In the genomic region with DNA sequence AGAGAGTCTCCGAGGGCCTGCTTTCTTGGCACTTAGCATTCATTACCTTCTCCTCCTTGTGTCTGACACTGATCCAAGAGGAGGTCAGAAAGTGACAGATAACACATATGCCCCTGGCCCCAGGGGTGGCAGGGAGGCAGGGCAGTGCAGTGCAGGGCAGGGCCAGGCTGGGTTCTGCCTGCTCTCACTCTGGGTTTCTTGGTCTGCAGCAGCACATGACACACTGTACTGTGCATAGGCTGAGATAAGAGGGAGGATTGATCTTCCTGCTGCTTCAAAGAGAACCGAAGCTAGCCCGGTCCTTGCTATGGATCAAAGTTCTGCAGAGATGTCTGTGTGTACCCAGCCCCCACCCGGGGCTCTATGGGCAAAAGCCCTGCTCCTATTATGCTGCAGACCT, we compare ENCODE assay signal across 35 mouse cellular contexts. TPM values are rescaled to one million over a fixed set of nuclear protein-coding genes. Genes with fewer than 3 reads are reported as not detected.
DNase-seq lines count a peak whose midpoint lies in the region; ATAC-seq and TF ChIP-seq lines count a peak whose summit lies in the region.
"Had no signal": no experiment of that assay in that cellular context is flagged by ENCODE, and none has a peak within 500 bp of the region (broad histone marks: within the 10 kb centered on the region; RNA-seq: fewer than 3 reads in every experiment).

No protein-coding gene starts in this region.

- no peak overlapping the region for H3K4me3 ChIP-seq in midbrain, embryonic 10.5 days
- no peak overlapping the region for H3K4me3 ChIP-seq in midbrain, postnatal 0 days (ENCODE audit: low read depth, low read length)
- no peak overlapping the region for H3K4me3 ChIP-seq in intestine, embryonic 16.5 days (ENCODE audit: low read length)
- no peak overlapping the region for H3K4me3 ChIP-seq in midbrain, embryonic 16.5 days (ENCODE audit: low read depth, low read length)
- H3K4me3 ChIP-seq: erythroblast, embryonic 14.5 days; hindbrain, embryonic 13.5 days; layer of hippocampus, adult 2 months; neural tube, embryonic 15.5 days had no signal

- no peaks in the 10 kb centered on the region for H3K36me3 ChIP-seq in midbrain, embryonic 10.5 days
- H3K36me3 ChIP-seq in midbrain, postnatal 0 days (ENCODE audit: insufficient read depth, low read length), result no peaks in the 10 kb centered on the region
- no peaks in the 10 kb centered on the region for H3K36me3 ChIP-seq in intestine, embryonic 16.5 days (ENCODE audit: control insufficient read depth, insufficient read depth, low read length)
- no peaks in the 10 kb centered on the region for H3K36me3 ChIP-seq in midbrain, embryonic 16.5 days (ENCODE audit: control insufficient read depth, insufficient read depth, low read length)
- H3K36me3 ChIP-seq: G1E; hindbrain, embryonic 13.5 days; neural tube, embryonic 15.5 days had no signal

- DNase-seq in embryo, embryonic 9.5 days (ENCODE audit: extremely low spot score), result peak; percentile 2
- no peak for DNase-seq in embryo, embryonic 10 days (ENCODE audit: low spot score)
- DNase-seq in midbrain, embryonic 10.5 days (ENCODE audit: low spot score), result no peak
- no peak for DNase-seq in midbrain, postnatal 0 days (ENCODE audit: low spot score)
- DNase-seq in left cerebral cortex, postnatal 25 days (ENCODE audit: low spot score in 2 of 2), result no peak
- DNase-seq: adrenal gland, postnatal 14 days; cerebellum, adult 11-12 months; cerebellum, adult 9-11 months; forebrain, postnatal 0 days; heart, postnatal 4 days; kidney, adult 2 months; kidney, postnatal 36 days; layer of hippocampus, postnatal 36 days; lung, adult 18-20 months; retina, postnatal 1 day; right cerebral cortex, postnatal 14 days; thymus, postnatal 36 days had no signal

- H3K27ac ChIP-seq in midbrain, embryonic 10.5 days (replicated peaks), result 0 out of 2 replicates have a peak overlapping the region, but pooled peaks have one; percentile 10
- no peak overlapping the region for H3K27ac ChIP-seq in midbrain, postnatal 0 days (ENCODE audit: low read depth, low read length)
- H3K27ac ChIP-seq in intestine, embryonic 16.5 days (ENCODE audit: low read length), result peak overlapping the region; percentile 48; the same call in 1 of the 2 replicates
- H3K27ac ChIP-seq in midbrain, embryonic 16.5 days (ENCODE audit: low read length), result no peak overlapping the region
- H3K27ac ChIP-seq: hindbrain, embryonic 13.5 days; layer of hippocampus, adult 2 months; macrophage; neural tube, embryonic 15.5 days had no signal

- no peak for TF ChIP-seq CTCF in midbrain, postnatal 0 days (IDR thresholded peaks at IDR 0.05)

- no peaks in the 10 kb centered on the region for H3K9me3 ChIP-seq in midbrain, embryonic 10.5 days (replicated peaks)
- H3K9me3 ChIP-seq in midbrain, postnatal 0 days (ENCODE audit: low read length), result no peaks in the 10 kb centered on the region
- H3K9me3 ChIP-seq in intestine, embryonic 16.5 days (ENCODE audit: control insufficient read depth, low read length), result no peaks in the 10 kb centered on the region
- no peaks in the 10 kb centered on the region for H3K9me3 ChIP-seq in midbrain, embryonic 16.5 days (replicated peaks; ENCODE audit: control insufficient read depth, low read length, poor library complexity, severe bottlenecking)
- H3K9me3 ChIP-seq: G1E; hindbrain, embryonic 13.5 days; neural tube, embryonic 15.5 days had no signal

- 77% methylated on average over 4 of the region's 4 CpGs for WGBS in midbrain, embryonic 10.5 days
- WGBS in midbrain, postnatal 0 days, result 49% methylated on average over 4 of the region's 4 CpGs
- 31% methylated on average over 4 of the region's 4 CpGs for WGBS in intestine, embryonic 16.5 days
- WGBS in midbrain, embryonic 16.5 days, result 45% methylated on average over 4 of the region's 4 CpGs

- no peak overlapping the region for H3K9ac ChIP-seq in midbrain, postnatal 0 days (replicated peaks; ENCODE audit: low read length, poor library complexity, severe bottlenecking)
- no peak overlapping the region for H3K9ac ChIP-seq in intestine, embryonic 16.5 days (ENCODE audit: low read depth, low read length)
- no peak overlapping the region for H3K9ac ChIP-seq in midbrain, embryonic 16.5 days (ENCODE audit: low read depth, low read length)
- H3K9ac ChIP-seq: forebrain, postnatal 0 days; hindbrain, embryonic 13.5 days; neural tube, embryonic 15.5 days had no signal

- no peaks in the 10 kb centered on the region for H3K27me3 ChIP-seq in midbrain, embryonic 10.5 days (ENCODE audit: low read depth, poor library complexity, severe bottlenecking)
- no peaks in the 10 kb centered on the region for H3K27me3 ChIP-seq in midbrain, postnatal 0 days (ENCODE audit: insufficient read depth, low read length)
- no peaks in the 10 kb centered on the region for H3K27me3 ChIP-seq in intestine, embryonic 16.5 days (replicated peaks; ENCODE audit: control insufficient read depth, insufficient read depth, low read length)
- no peaks in the 10 kb centered on the region for H3K27me3 ChIP-seq in midbrain, embryonic 16.5 days (ENCODE audit: control insufficient read depth, insufficient read depth, low read depth, low read length)
- H3K27me3 ChIP-seq: hindbrain, embryonic 13.5 days; neural tube, embryonic 15.5 days had no signal

- H3K4me2 ChIP-seq in midbrain, postnatal 0 days (ENCODE audit: low read depth, low read length, poor library complexity, severe bottlenecking), result no peak overlapping the region
- H3K4me2 ChIP-seq in intestine, embryonic 16.5 days (ENCODE audit: low read depth, low read length), result no peak overlapping the region
- H3K4me2 ChIP-seq in midbrain, embryonic 16.5 days (ENCODE audit: low read length), result no peak overlapping the region
- H3K4me2 ChIP-seq: hindbrain, embryonic 13.5 days; neural tube, embryonic 15.5 days had no signal

- no peak for ATAC-seq in midbrain, postnatal 0 days (ENCODE audit: low FRiP score)
- peak; percentile 97 for ATAC-seq in intestine, embryonic 16.5 days
- peak; percentile 71 for ATAC-seq in midbrain, embryonic 16.5 days
- ATAC-seq: forebrain, postnatal 0 days; lung, postnatal 0 days had no signal

- H3K4me1 ChIP-seq in midbrain, embryonic 10.5 days, result peaks cover 6% of the 10 kb centered on the region; the same call in 1 of the 2 replicates
- peaks cover 3% of the 10 kb centered on the region; the same call in 1 of the 2 replicates for H3K4me1 ChIP-seq in midbrain, postnatal 0 days (ENCODE audit: insufficient read depth, low read length)
- peaks cover 13% of the 10 kb centered on the region; the same call in 1 of the 2 replicates for H3K4me1 ChIP-seq in intestine, embryonic 16.5 days (ENCODE audit: control insufficient read depth, insufficient read depth, low read length)
- peaks cover 3% of the 10 kb centered on the region for H3K4me1 ChIP-seq in midbrain, embryonic 16.5 days (ENCODE audit: control insufficient read depth, insufficient read depth, low read length)

- intact Hi-C loops in left cerebral cortex, postnatal 25 days (cut with DNase I), result no loop called here

RNA-seq across cellular contexts. Expression of a gene that starts 8.6 kb away (rescaled TPM):
- not detected in 2 replicates for polyA plus RNA-seq in midbrain, embryonic 10.5 days (2016; fragmentation: Nextera tagmentation; extraction: Ambion mirVana)
- total RNA-seq in midbrain, postnatal 0 days (2014; rRNA removed), result not detected in 2 replicates
- not detected in 2 replicates for polyA plus RNA-seq in midbrain, postnatal 0 days (2015; fragmentation: Nextera tagmentation; extraction: Ambion mirVana)
- polyA plus RNA-seq in intestine, embryonic 16.5 days (2015; fragmentation: Nextera tagmentation; extraction: Ambion mirVana), result not detected in 2 replicates
- not detected in 2 replicates for polyA plus RNA-seq in midbrain, embryonic 16.5 days (2015; fragmentation: Nextera tagmentation; extraction: Ambion mirVana)
- total RNA-seq in left cerebral cortex, postnatal 25 days (2021), result not detected
- total RNA-seq: adrenal gland, postnatal 14 days; forebrain, postnatal 0 days; G1E; gastrocnemius, adult 8-10 months; heart, postnatal 4 days; layer of hippocampus, adult 2 months; layer of hippocampus, postnatal 36 days; liver, adult 2 months; megakaryocyte-erythroid progenitor cell, adult 5-6 weeks had no signal
- polyA plus RNA-seq: erythroblast, embryonic 14.5 days; forebrain, embryonic 11.5 days; forebrain, postnatal 0 days; G1E; heart, postnatal 0 days; hindbrain, embryonic 13.5 days; kidney, adult 2 months; kidney, embryonic 16.5 days; limb, embryonic 11.5 days; liver, adult 2 months; lung, postnatal 0 days; macrophage; neural tube, embryonic 15.5 days; small intestine, adult 2 months; stomach, embryonic 14.5 days had no signal

Comparison
In these comparisons a context has a peak if more than half of its experiments do, and no peak if none do; other contexts are left out.
1. H3K27ac ChIP-seq: peak in midbrain, embryonic 10.5 days (single experiment) and intestine, embryonic 16.5 days (single experiment); none in midbrain, postnatal 0 days (single experiment) and midbrain, embryonic 16.5 days (single experiment).